Mouse (Mus musculus) hindbrain, postnatal 0 days (tissue): ENCODE data around the gene Mtcl1. TPM values are rescaled to one million over a fixed set of nuclear protein-coding genes. Genes with fewer than 3 reads are reported as not detected.

ENCODE experiments used
- ATAC-seq: fragments of 200-750 bp; cut with Nextera tagmentation; 2 replicates; pipeline ENCODE4 v1.8.0; 2017; ENCODE audit warnings: mild to moderate bottlenecking, moderate TSS enrichment, moderate library complexity
- DNase-seq: peaks from one replicate; pipeline ENCODE4 v3.0.0-alpha.2; 2015; ENCODE audit warnings: low spot score
- H3K27ac ChIP-seq: fragments of 300-500 bp; sonication (generic); 2 replicates; pipeline ENCODE4 v1.5.1; 2014; ENCODE audit warnings: mild to moderate bottlenecking
- H3K27me3 ChIP-seq: fragments of 300-500 bp; sonication (generic); 2 replicates; pipeline ENCODE4 v1.6.1; 2014; ENCODE audit warnings: low read length, mixed read lengths; ENCODE audit not compliant: insufficient read depth
- H3K36me3 ChIP-seq: fragments of 300-500 bp; sonication (generic); 2 replicates; pipeline ENCODE4 v1.6.1; 2014; ENCODE audit warnings: low read length, mixed read lengths; ENCODE audit not compliant: insufficient read depth
- H3K4me1 ChIP-seq: fragments of 300-500 bp; sonication (generic); 2 replicates; pipeline ENCODE4 v1.6.1; 2014; ENCODE audit warnings: antibody characterized with exemption, low read length, mixed read lengths; ENCODE audit not compliant: insufficient read depth
- H3K4me2 ChIP-seq: fragments of 300-500 bp; sonication (generic); 2 replicates; pipeline ENCODE4 v1.6.1; 2014; ENCODE audit warnings: low read depth, mild to moderate bottlenecking, low read length, moderate library complexity, mixed read lengths
- H3K4me3 ChIP-seq: fragments of 300-500 bp; sonication (generic); 2 replicates; pipeline ENCODE4 v1.5.1; 2014; ENCODE audit warnings: low read length
- H3K9ac ChIP-seq: fragments of 300-500 bp; sonication (generic); replicated peaks from 2 replicates; pipeline ENCODE4 v1.6.1; 2014; ENCODE audit warnings: mild to moderate bottlenecking, low read length, moderate library complexity, mixed read lengths
- H3K9me3 ChIP-seq: fragments of 300-500 bp; sonication (generic); 2 replicates; pipeline ENCODE4 v1.6.1; 2016; ENCODE audit warnings: low read length, mixed read lengths
- CTCF ChIP-seq: IDR thresholded peaks from 2 replicates; pipeline ENCODE4 v1.5.1; 2016; ENCODE audit warnings: antibody characterized with exemption, control low read depth, low read depth
- WGBS: fragments of 180-500 bp; shearing (Covaris S2); extraction: QIAGEN DNeasy Blood & Tissue Kit; methylation state at CpG from one replicate; pipeline ENCODE4 v1.1.7; 2014; 5-methylcytosine and 5-hydroxymethylcytosine counted together
- polyA plus RNA-seq: library from polyadenylated mRNA; unstranded; fragments of >200 nt; fragmentation: Nextera tagmentation; extraction: Ambion mirVana; gene quantifications from 2 replicates; pipeline ENCODE4 v1.2.1, GENCODE M21; 2015
- total RNA-seq: library from RNA; depleted of rRNA; stranded (reverse); fragments of >200 nt; gene quantifications from 2 replicates; pipeline ENCODE4 v1.2.3, GENCODE M21; 2014; rRNA removed

Mtcl1 gene
- total and polyA plus RNA-seq, 2 experiments from 2014 or later = 13.8 to 27.0 TPM

GRCm38 (mm10) chr17:66293581-66293980 is 156.0 kb downstream of the Mtcl1 start:
- no peak overlapping the region for H3K27ac ChIP-seq
- WGBS = 86% methylated on average over 4 of the region's 4 CpGs
- H3K9ac ChIP-seq = no peak overlapping the region
- no peaks in the 10 kb centered on the region for H3K9me3 ChIP-seq
- H3K4me1 ChIP-seq = no peaks in the 10 kb centered on the region
- no peak overlapping the region for H3K4me3 ChIP-seq
- no peaks in the 10 kb centered on the region for H3K27me3 ChIP-seq
- TF ChIP-seq CTCF = no peak
- DNase-seq = no peak
- H3K36me3 ChIP-seq = no peaks in the 10 kb centered on the region
- no peak overlapping the region for H3K4me2 ChIP-seq
- ATAC-seq = no peak

- H3K9me3 ChIP-seq = no peaks in the 10 kb centered on the region
- no peaks in the 10 kb centered on the region for H3K36me3 ChIP-seq
- TF ChIP-seq CTCF = no peak
- no peaks in the 10 kb centered on the region for H3K27me3 ChIP-seq
- no peak overlapping the region for H3K9ac ChIP-seq
- WGBS = 81% methylated on average over 4 of the region's 4 CpGs
- H3K4me3 ChIP-seq = no peak overlapping the region
- no peak overlapping the region for H3K4me2 ChIP-seq
- DNase-seq (no peak), ATAC-seq (no peak)
- no peak overlapping the region for H3K27ac ChIP-seq
- no peaks in the 10 kb centered on the region for H3K4me1 ChIP-seq
Measured at GRCm38 (mm10) chr17:66289894-66290293, 159.7 kb downstream of the Mtcl1 start.

Other genes starting within 250 kb of the Mtcl1 start
- gene Rab12, start 70.0 kb upstream of the Mtcl1 start, total RNA-seq = 67.0 and 69.3 TPM in 2 replicates
- gene Rab12, start 70.0 kb upstream of the Mtcl1 start, polyA plus RNA-seq = 86.6 and 88.6 TPM in 2 replicates
- gene Themis3, start 144.9 kb upstream of the Mtcl1 start, total RNA-seq = 0.10 TPM in 1 of 2 replicates, not detected in the other
- gene Themis3, start 144.9 kb upstream of the Mtcl1 start, polyA plus RNA-seq = not detected in 2 replicates